In genomic region chr5:117955675-117956420, GRCm38 (mm10) we compare ENCODE assay signal across 9 mouse cellular contexts. TPM values are rescaled to one million over a fixed set of nuclear protein-coding genes. Genes with fewer than 3 reads are reported as not detected.
DNase-seq lines count a peak whose midpoint lies in the region; ATAC-seq and TF ChIP-seq lines count a peak whose summit lies in the region.
"Had no signal": no experiment of that assay in that cellular context is flagged by ENCODE, and none has a peak within 500 bp of the region (broad histone marks: within the 10 kb centered on the region; RNA-seq: fewer than 3 reads in every experiment).

No protein-coding gene starts in this region.

- no peak overlapping the region for H3K27ac ChIP-seq in hindbrain, embryonic 10.5 days
- H3K27ac ChIP-seq in hindbrain, embryonic 16.5 days (ENCODE audit: low read depth, low read length), result no peak overlapping the region
- H3K27ac ChIP-seq: limb, embryonic 12.5 days had no signal

- H3K79me3 ChIP-seq in C2C12 (ENCODE audit: low read depth), result no peaks in the 10 kb centered on the region

- no peak overlapping the region for H3ac ChIP-seq in C2C12 (ENCODE audit: control insufficient read depth, insufficient read length, low read depth)

- no peak for ATAC-seq in hindbrain, embryonic 16.5 days
- ATAC-seq in frontal cortex, adult (ENCODE audit: low TSS enrichment), result no peak; the same call in 1 of the 2 replicates

- H3K79me2 ChIP-seq in C2C12 (ENCODE audit: control insufficient read depth, insufficient read depth), result no peaks in the 10 kb centered on the region

- H3K4me3 ChIP-seq in hindbrain, embryonic 10.5 days, result no peak overlapping the region
- no peak overlapping the region for H3K4me3 ChIP-seq in hindbrain, embryonic 16.5 days (ENCODE audit: low read length)
- H3K4me3 ChIP-seq in C2C12 (ENCODE audit: insufficient read depth, poor library complexity, severe bottlenecking), result no peak overlapping the region
- H3K4me3 ChIP-seq: limb, embryonic 12.5 days had no signal

- WGBS in hindbrain, embryonic 10.5 days, result 38% methylated on average over 10 of the region's 10 CpGs
- WGBS in hindbrain, embryonic 16.5 days, result 38% methylated on average over 10 of the region's 10 CpGs

- no peak overlapping the region for H3K9ac ChIP-seq in hindbrain, embryonic 16.5 days (ENCODE audit: low read depth, low read length)
- H3K9ac ChIP-seq: limb, embryonic 12.5 days had no signal

- H3K4me2 ChIP-seq in hindbrain, embryonic 16.5 days (ENCODE audit: low read length), result no peak overlapping the region
- H3K4me2 ChIP-seq: limb, embryonic 12.5 days had no signal

- peak; percentile 1 for TF ChIP-seq CTCF in C2C12 (IDR thresholded peaks at IDR 0.05; ENCODE audit: control insufficient read depth, insufficient read depth, insufficient read length)

- no peaks in the 10 kb centered on the region for H3K9me3 ChIP-seq in hindbrain, embryonic 10.5 days
- no peaks in the 10 kb centered on the region for H3K9me3 ChIP-seq in hindbrain, embryonic 16.5 days (ENCODE audit: control insufficient read depth, low read length)
- H3K9me3 ChIP-seq: limb, embryonic 12.5 days had no signal

- H3K4me1 ChIP-seq in hindbrain, embryonic 10.5 days (replicated peaks), result no peaks in the 10 kb centered on the region
- H3K4me1 ChIP-seq in hindbrain, embryonic 16.5 days (ENCODE audit: control insufficient read depth, insufficient read depth, low read depth, low read length), result no peaks in the 10 kb centered on the region

- H3K36me3 ChIP-seq in hindbrain, embryonic 10.5 days, result no peaks in the 10 kb centered on the region
- no peaks in the 10 kb centered on the region for H3K36me3 ChIP-seq in hindbrain, embryonic 16.5 days (ENCODE audit: control insufficient read depth, insufficient read depth, low read length)
- no peaks in the 10 kb centered on the region for H3K36me3 ChIP-seq in C2C12 (ENCODE audit: control insufficient read depth, insufficient read depth)
- H3K36me3 ChIP-seq: limb, embryonic 12.5 days had no signal

- peak; percentile 15 for DNase-seq in hindbrain, embryonic 10.5 days (ENCODE audit: low spot score)
- peak; percentile 60 for DNase-seq in adipocyte (ENCODE audit: low spot score)
- DNase-seq in embryo, embryonic 9.5 days (ENCODE audit: extremely low spot score), result peak; percentile 25
- DNase-seq in lung, postnatal 10 days, result peak; percentile 40
- no peak for DNase-seq in spleen, adult 18-20 months

- no peaks in the 10 kb centered on the region for H3K27me3 ChIP-seq in hindbrain, embryonic 10.5 days (ENCODE audit: insufficient read depth, poor library complexity, severe bottlenecking)
- no peaks in the 10 kb centered on the region for H3K27me3 ChIP-seq in hindbrain, embryonic 16.5 days (replicated peaks; ENCODE audit: control insufficient read depth, insufficient read depth, low read length)
- H3K27me3 ChIP-seq in C2C12 (ENCODE audit: control insufficient read depth, insufficient read depth, insufficient read length), result peaks cover 21% of the 10 kb centered on the region
- H3K27me3 ChIP-seq: limb, embryonic 12.5 days had no signal

TF ChIP-seq in C2C12, 6 proteins besides CTCF, POLR2A, EP300 and RAD21:
- TF ChIP-seq MAX (IDR thresholded peaks at IDR 0.05) (no peak), USF1 (IDR thresholded peaks at IDR 0.05; ENCODE audit: low read depth) (no peak), MYOD1 (IDR thresholded peaks at IDR 0.05; ENCODE audit: control insufficient read depth, insufficient read length, low read depth) (no peak), MYOG (IDR thresholded peaks at IDR 0.05; ENCODE audit: control insufficient read depth, extremely low read depth, insufficient read length) (no peak), CEBPB (IDR thresholded peaks at IDR 0.05; ENCODE audit: low read depth) (no peak), FOSL1 (IDR thresholded peaks at IDR 0.05; ENCODE audit: insufficient read depth, low read length, poor library complexity, severe bottlenecking) (no peak)

RNA-seq across cellular contexts. Expression of gene Fbxo21, which starts 20.7 kb away (rescaled TPM):
- polyA plus RNA-seq in hindbrain, embryonic 10.5 days (2016; fragmentation: Nextera tagmentation; extraction: Ambion mirVana), result 103 and 117 TPM in 2 replicates
- 151 and 167 TPM in 2 replicates for polyA plus RNA-seq in hindbrain, embryonic 16.5 days (2015; fragmentation: Nextera tagmentation; extraction: Ambion mirVana)
- polyA plus RNA-seq in C2C12 (2012; fragmentation: generic; extraction: Trizol), result 16.0 TPM

Comparison
In these comparisons a context has a peak if more than half of its experiments do, and no peak if none do; other contexts are left out.
1. DNase-seq: peak in hindbrain, embryonic 10.5 days (single experiment), adipocyte (single experiment), embryo, embryonic 9.5 days (single experiment) and lung, postnatal 10 days (single experiment); none in spleen, adult 18-20 months (0 of 2).